Mouse (Mus musculus) midbrain, embryonic 13.5 days (tissue): ENCODE results near the gene Pknox2. TPM values are rescaled to one million over a fixed set of nuclear protein-coding genes. Genes with fewer than 3 reads are reported as not detected.

Experiments
- ATAC-seq: fragments of 200-750 bp; cut with Nextera tagmentation; 2 replicates; pipeline ENCODE4 v1.8.0; 2017; ENCODE audit warnings: mild to moderate bottlenecking, moderate TSS enrichment, moderate library complexity
- H3K27ac ChIP-seq: fragments of 300-500 bp; sonication (generic); 2 replicates; pipeline ENCODE4 v1.5.1; 2015; ENCODE audit warnings: inconsistent platforms, mild to moderate bottlenecking, moderate library complexity
- H3K27me3 ChIP-seq: fragments of 300-500 bp; sonication (generic); 2 replicates; pipeline ENCODE4 v1.6.1; 2015; ENCODE audit warnings: mild to moderate bottlenecking, inconsistent platforms
- H3K36me3 ChIP-seq: fragments of 300-500 bp; sonication (generic); 2 replicates; pipeline ENCODE4 v1.6.1; 2015; ENCODE audit warnings: mild to moderate bottlenecking, inconsistent platforms
- H3K4me1 ChIP-seq: fragments of 300-500 bp; sonication (generic); replicated peaks from 2 replicates; pipeline ENCODE4 v1.6.1; 2015; ENCODE audit warnings: inconsistent platforms
- H3K4me2 ChIP-seq: fragments of 300-500 bp; sonication (generic); replicated peaks from 2 replicates; pipeline ENCODE4 v1.6.1; 2015; ENCODE audit warnings: moderate library complexity, mild to moderate bottlenecking, inconsistent platforms
- H3K4me3 ChIP-seq: fragments of 300-500 bp; sonication (generic); replicated peaks from 2 replicates; pipeline ENCODE4 v1.5.1; 2015; ENCODE audit warnings: mild to moderate bottlenecking, inconsistent platforms
- H3K9ac ChIP-seq: fragments of 300-500 bp; sonication (generic); replicated peaks from 2 replicates; pipeline ENCODE4 v1.6.1; 2015; ENCODE audit warnings: mild to moderate bottlenecking, inconsistent platforms
- H3K9me3 ChIP-seq: fragments of 300-500 bp; sonication (generic); 2 replicates; pipeline ENCODE4 v1.6.1; 2016; ENCODE audit warnings: mild to moderate bottlenecking, inconsistent platforms
- WGBS: fragments of 180-500 bp; shearing (Covaris S2); methylation state at CpG from one replicate; pipeline ENCODE4 v1.1.7; 2015; 5-methylcytosine and 5-hydroxymethylcytosine counted together
- polyA plus RNA-seq: library from polyadenylated mRNA; unstranded; fragments of >200 nt; fragmentation: Nextera tagmentation; extraction: Ambion mirVana; gene quantifications from 2 replicates; pipeline ENCODE4 v1.2.1, GENCODE M21; 2015

The Pknox2 gene
- polyA plus RNA-seq, 1 experiment from 2014 or later, result 33.1 TPM

DNA sequence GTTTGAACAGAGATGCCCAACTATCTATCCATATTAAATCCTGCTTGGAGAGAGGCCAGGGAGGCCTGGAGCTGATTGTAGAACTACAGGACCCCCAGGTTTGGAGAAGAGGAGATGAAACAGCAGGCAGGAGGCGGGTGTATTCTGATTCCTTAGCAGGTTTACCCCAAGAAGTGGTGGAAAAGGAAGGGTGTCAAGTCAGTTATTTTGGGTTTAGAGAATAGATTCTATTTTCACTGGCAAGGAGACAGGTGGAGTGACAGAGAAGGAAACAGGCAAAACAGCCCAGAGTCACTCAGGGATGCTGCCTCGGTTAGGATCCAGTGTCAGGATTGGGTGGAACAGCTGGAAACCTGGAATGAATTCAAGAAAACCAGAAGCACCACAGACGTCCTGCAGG is 263.6 kb downstream of the Pknox2 start:
- H3K4me3 ChIP-seq, result no peak overlapping the region
- no peak for ATAC-seq
- H3K9ac ChIP-seq, result no peak overlapping the region
- H3K36me3 ChIP-seq, result peaks cover 21% of the 10 kb centered on the region
- 67% methylated on average over 3 of the region's 3 CpGs for WGBS
- no peak overlapping the region; the same call in 1 of the 2 replicates for H3K27ac ChIP-seq
- no peak overlapping the region for H3K4me2 ChIP-seq
- H3K4me1 ChIP-seq, result peaks cover 23% of the 10 kb centered on the region
- no peaks in the 10 kb centered on the region for H3K9me3 ChIP-seq
- no peaks in the 10 kb centered on the region for H3K27me3 ChIP-seq

DNA sequence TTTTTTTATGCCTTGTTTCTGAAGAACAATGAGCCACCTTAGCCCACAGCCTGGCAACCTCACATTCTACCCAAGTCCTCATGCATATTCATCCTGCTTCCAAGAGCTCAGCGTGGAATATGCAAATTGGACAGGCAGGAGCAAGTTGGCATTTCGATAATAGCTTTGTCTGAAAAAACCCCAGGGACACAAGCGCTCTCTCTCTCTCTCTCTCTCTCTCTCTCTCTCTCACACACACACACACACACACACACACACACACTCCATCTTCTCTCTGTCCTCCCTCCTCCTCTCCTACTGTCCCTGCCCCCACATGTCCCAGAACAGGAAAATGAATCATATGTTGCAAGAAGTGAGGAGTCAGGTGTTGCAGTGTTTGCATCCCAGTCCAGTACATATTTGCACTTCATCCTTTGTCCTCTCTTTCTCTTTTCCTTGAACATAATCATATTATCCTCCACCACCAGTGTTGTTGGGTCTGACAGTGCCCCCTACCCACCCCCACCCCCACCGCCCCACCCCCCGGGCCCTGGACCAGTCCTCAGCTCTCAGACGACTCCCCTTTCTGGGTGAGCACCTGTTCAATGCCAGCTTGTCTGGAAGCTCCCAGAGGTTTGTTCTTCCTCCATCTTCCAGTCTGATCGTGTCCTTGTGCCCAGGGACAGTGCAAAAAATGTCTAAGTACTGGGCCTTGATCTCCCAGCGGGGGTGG is 265.0 kb downstream of the Pknox2 start:
- H3K36me3 ChIP-seq, result peaks cover 33% of the 10 kb centered on the region
- no peaks in the 10 kb centered on the region for H3K9me3 ChIP-seq
- H3K27me3 ChIP-seq, result no peaks in the 10 kb centered on the region
- H3K9ac ChIP-seq, result no peak overlapping the region
- H3K4me2 ChIP-seq, result peak overlapping the region; percentile 9; the same call in 1 of the 2 replicates
- peak overlapping the region; percentile 92 for H3K27ac ChIP-seq
- ATAC-seq, result peak; percentile 91
- peaks cover 23% of the 10 kb centered on the region for H3K4me1 ChIP-seq
- H3K4me3 ChIP-seq, result no peak overlapping the region
- 31% methylated on average over 8 of the region's 8 CpGs for WGBS

DNA sequence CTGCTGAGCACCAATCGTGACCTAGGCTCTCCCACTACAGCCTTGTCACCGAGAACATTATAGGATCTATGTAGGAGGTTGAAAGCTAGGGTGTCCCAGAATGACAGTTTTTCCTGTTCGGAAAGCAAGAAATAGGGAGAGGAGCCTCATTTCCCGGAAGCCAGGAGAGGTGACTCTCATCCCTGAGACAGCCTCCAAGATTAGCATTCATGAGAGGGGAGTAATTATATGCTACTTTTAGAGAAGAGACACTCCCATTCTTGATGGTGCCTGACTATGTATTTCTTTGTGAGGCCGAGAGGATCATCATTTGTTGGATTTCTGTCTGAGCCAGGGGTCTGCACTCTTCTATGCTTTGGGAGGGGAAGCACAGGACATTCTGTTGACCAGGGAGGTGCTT is 265.6 kb downstream of the Pknox2 start:
- Histone ChIP-seq H3K4me3 (no peak overlapping the region), H3K36me3 (peaks cover 38% of the 10 kb centered on the region), H3K27me3 (no peaks in the 10 kb centered on the region), H3K9me3 (no peaks in the 10 kb centered on the region), H3K4me2 (peak overlapping the region; percentile 9; the same call in 1 of the 2 replicates), H3K9ac (no peak overlapping the region), H3K4me1 (peaks cover 23% of the 10 kb centered on the region), H3K27ac (peak overlapping the region; percentile 92)
- ATAC-seq, result peak; percentile 43
- 45% methylated on average over 5 of the region's 5 CpGs for WGBS

DNA sequence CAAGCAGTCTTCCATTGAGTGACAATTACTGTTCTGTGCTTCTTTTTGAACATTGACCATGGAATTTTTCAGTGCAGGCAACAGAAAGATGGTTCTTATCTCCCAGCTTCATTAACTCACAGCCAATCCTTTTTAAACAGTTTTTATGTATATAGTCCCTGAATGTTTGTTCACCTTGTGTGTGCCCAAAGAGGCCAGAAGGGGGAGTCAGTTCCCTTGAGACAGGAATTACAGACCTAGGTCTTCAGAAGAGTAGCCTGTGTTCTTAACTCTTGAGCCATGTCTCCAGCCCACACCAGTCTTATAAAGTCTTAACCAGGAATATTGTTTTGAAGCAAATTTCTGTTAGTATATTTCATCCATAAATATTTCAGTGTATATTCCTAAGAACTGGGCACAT is 270.4 kb downstream of the Pknox2 start:
- Histone ChIP-seq H3K9me3 (no peaks in the 10 kb centered on the region), H3K27ac (no peak overlapping the region), H3K27me3 (no peaks in the 10 kb centered on the region), H3K36me3 (peaks cover 85% of the 10 kb centered on the region), H3K9ac (no peak overlapping the region), H3K4me2 (no peak overlapping the region), H3K4me1 (peaks cover 13% of the 10 kb centered on the region), H3K4me3 (no peak overlapping the region)
- no peak for ATAC-seq

DNA sequence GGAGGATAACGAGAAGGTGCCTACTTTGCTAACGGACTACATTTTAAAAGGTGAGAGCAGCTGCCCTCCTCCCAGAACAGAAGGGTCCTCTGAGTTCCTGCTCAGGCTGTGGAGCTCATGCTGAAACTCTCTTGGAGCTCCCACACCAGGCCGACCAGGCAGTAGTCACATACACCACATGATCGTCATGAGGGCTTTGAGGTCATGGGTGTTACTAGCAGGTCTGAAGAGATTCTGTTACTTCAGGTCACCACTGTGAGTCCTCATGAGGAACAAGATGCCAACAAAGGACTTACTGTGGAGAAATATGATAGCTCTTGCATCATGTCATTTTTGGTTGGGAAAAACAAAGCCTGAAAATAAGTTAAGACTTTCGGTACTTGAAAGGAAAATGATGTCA is 270.9 kb downstream of the Pknox2 start:
- H3K36me3 ChIP-seq, result peaks cover 89% of the 10 kb centered on the region
- no peak overlapping the region for H3K4me3 ChIP-seq
- H3K4me2 ChIP-seq, result no peak overlapping the region
- H3K4me1 ChIP-seq, result peaks cover 8% of the 10 kb centered on the region
- WGBS, result 92% methylated on average over 5 of the region's 5 CpGs
- no peaks in the 10 kb centered on the region for H3K9me3 ChIP-seq
- no peak overlapping the region for H3K27ac ChIP-seq
- no peaks in the 10 kb centered on the region for H3K27me3 ChIP-seq
- no peak for ATAC-seq
- no peak overlapping the region for H3K9ac ChIP-seq

DNA sequence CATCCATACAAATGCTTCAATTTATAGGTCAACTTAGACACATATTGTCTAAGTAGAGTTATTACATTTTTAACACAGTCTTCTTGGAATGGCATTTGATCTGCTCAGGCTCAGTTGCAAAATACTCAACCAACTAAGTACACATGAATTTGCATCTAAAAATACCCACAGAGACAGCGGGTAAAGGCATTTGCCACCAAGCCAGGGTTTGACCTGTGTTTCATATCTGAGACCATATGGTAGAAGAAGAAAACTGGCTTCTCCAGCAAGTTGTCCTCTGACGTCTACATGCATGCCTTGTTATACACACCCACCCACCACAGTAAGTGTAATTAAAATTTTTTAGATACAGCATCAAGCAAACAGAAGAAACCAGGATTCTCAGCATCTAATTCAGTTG is 273.4 kb downstream of the Pknox2 start:
- no peaks in the 10 kb centered on the region for H3K4me1 ChIP-seq
- no peak overlapping the region for H3K4me2 ChIP-seq
- H3K27ac ChIP-seq, result no peak overlapping the region
- ATAC-seq, result no peak
- H3K9ac ChIP-seq, result no peak overlapping the region
- no peaks in the 10 kb centered on the region for H3K9me3 ChIP-seq
- no peak overlapping the region for H3K4me3 ChIP-seq
- H3K27me3 ChIP-seq, result no peaks in the 10 kb centered on the region
- WGBS, result 80% methylated on average over 2 of the region's 2 CpGs
- peaks cover 96% of the 10 kb centered on the region for H3K36me3 ChIP-seq

DNA sequence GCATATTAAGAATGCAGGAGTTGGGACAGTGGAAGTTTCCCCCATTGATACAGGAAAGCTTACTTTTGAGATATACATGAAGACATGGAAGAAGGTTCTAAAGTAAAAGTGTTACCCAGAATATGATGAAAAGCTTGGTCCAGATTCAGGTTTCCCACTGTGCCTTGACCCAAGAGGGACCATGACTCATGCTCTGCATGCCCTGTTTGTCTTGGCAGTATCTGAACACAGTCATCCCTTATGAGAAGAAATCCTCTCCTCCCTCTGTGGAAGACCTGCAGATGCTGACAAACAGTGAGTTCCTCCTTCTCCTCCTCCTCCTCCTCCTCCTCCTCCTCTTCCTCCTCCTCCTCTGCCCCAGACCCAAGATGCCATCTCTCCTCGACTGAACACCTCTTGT is 276.9 kb downstream of the Pknox2 start:
- ATAC-seq, result no peak
- Histone ChIP-seq H3K36me3 (peaks cover 94% of the 10 kb centered on the region), H3K27ac (no peak overlapping the region), H3K9me3 (no peaks in the 10 kb centered on the region), H3K4me3 (no peak overlapping the region), H3K27me3 (no peaks in the 10 kb centered on the region), H3K4me2 (no peak overlapping the region), H3K4me1 (no peaks in the 10 kb centered on the region), H3K9ac (no peak overlapping the region)
- WGBS, result 36% methylated on average over 1 of the region's 1 CpGs

DNA sequence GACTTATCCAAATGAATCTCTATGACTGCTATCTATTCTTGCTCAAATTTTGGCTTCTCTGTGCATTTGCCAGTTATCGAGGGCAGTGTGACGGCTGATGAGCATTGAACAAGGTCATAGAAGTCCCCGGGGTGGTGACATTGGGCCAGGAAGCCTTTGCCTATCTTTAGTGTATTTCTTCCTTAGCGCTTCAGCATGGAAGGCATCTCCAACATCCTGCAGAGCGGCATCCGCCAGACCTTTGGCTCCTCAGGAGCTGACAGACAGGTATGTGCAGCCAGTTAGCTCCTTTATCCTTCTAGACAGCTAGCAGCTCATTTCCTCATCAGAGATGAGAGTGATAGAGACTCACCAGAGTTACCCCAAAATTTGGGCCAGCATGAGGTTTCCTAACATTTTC is 278.5 kb downstream of the Pknox2 start:
- H3K4me2 ChIP-seq, result no peak overlapping the region
- ATAC-seq, result no peak
- no peak overlapping the region for H3K9ac ChIP-seq
- H3K27me3 ChIP-seq, result no peaks in the 10 kb centered on the region
- H3K4me1 ChIP-seq, result no peaks in the 10 kb centered on the region
- no peak overlapping the region for H3K4me3 ChIP-seq
- peaks cover 96% of the 10 kb centered on the region for H3K36me3 ChIP-seq
- no peaks in the 10 kb centered on the region for H3K9me3 ChIP-seq
- H3K27ac ChIP-seq, result no peak overlapping the region
- WGBS, result 93% methylated on average over 6 of the region's 6 CpGs

DNA sequence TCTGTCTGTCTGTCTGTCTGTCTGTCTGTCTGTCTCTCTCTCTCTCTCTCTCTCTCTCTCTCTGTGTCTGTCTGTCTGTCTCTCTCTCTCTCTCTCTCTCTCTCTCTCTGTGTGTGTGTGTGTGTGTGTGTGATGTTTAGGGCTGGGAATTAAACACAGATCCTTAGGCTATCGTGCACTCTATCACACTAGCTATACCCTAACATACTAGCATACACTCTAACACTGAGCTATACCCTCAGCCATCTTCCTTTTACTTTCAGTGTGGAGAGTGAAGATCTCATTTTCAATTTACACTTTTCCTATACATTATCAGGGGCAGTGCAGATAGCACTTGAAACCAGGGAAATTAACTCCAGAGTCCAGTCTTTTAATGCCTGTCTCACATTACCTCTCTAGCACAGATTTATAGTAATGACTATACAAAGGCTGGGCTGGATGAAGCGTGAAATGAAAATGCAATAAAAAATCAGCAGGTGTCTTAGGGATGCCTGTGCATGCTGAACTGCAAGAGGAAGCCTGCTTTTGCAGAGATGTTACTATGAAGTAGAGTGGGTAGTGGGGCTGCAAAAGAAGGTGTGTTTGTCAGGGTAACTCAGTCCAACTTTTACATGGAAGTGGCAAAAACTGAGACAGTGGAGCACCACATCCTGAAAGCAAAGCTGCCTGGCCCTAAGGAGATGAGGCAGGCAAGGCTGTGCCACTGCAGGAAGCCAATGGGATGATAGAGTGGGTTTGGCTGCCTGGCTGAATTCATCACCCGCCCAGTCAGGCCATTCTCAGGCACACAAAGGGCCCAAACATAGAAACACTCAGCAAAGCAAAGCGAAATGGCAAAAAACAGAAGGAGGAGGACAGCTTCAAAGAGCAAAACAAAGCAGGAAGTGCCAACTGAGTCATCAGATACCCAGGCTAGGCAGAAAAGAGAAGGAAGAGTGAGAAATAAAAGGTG is 282.1 kb downstream of the Pknox2 start:
- Histone ChIP-seq H3K4me3 (no peak overlapping the region), H3K27ac (no peak overlapping the region), H3K9me3 (no peaks in the 10 kb centered on the region), H3K36me3 (peaks cover 96% of the 10 kb centered on the region), H3K27me3 (no peaks in the 10 kb centered on the region), H3K9ac (no peak overlapping the region), H3K4me1 (no peaks in the 10 kb centered on the region), H3K4me2 (no peak overlapping the region)
- no peak for ATAC-seq
- 53% methylated on average over 4 of the region's 4 CpGs for WGBS

DNA sequence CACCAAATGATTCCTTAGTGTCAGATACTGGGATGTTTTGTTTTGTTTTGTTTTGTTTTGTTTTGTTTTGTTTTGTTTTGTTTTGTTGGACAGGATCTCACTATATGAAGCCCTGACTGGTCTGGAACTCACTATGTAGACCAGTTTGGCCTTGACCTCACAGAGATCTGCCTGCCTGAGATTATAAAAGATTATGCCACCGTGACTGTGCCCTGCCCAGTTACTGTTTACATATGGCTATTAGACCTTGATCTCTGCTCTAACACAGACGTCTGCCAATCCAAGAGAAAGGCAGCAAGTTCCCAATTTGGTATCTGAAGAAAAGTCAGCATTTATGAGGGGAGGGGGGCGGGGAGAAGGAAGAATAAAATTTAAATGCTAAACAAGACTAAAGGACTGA is 283.5 kb downstream of the Pknox2 start:
- no peak overlapping the region for H3K9ac ChIP-seq
- H3K4me1 ChIP-seq, result no peaks in the 10 kb centered on the region
- peaks cover 93% of the 10 kb centered on the region for H3K36me3 ChIP-seq
- 75% methylated on average over 3 of the region's 3 CpGs for WGBS
- no peaks in the 10 kb centered on the region for H3K9me3 ChIP-seq
- H3K27ac ChIP-seq, result no peak overlapping the region
- no peak for ATAC-seq
- H3K27me3 ChIP-seq, result no peaks in the 10 kb centered on the region
- no peak overlapping the region for H3K4me2 ChIP-seq
- H3K4me3 ChIP-seq, result no peak overlapping the region

DNA sequence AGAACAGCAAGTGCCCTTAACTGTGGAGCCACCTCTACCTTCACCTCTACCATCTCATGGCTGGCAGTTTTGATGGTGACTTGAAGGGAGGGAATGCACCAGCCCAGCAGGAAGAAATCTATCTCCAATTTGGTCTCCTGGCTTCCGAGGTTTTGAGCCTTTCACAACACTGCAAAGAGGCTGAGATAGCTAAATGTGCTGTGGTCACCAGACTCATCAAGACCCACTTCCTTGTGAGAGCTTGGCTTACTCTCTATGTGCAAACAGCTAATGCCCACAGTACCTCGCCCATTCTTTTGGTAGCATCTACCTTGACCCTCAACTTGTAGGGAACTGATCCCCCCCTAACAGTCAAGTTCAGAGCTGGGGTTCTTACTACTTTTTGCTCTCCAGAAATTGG is 284.6 kb downstream of the Pknox2 start:
- Histone ChIP-seq H3K4me2 (no peak overlapping the region), H3K4me3 (no peak overlapping the region), H3K27me3 (no peaks in the 10 kb centered on the region), H3K36me3 (peaks cover 90% of the 10 kb centered on the region), H3K9me3 (no peaks in the 10 kb centered on the region), H3K9ac (no peak overlapping the region), H3K27ac (no peak overlapping the region), H3K4me1 (peaks cover 7% of the 10 kb centered on the region)
- no peak for ATAC-seq
- WGBS, result 91% methylated on average over 2 of the region's 2 CpGs

DNA sequence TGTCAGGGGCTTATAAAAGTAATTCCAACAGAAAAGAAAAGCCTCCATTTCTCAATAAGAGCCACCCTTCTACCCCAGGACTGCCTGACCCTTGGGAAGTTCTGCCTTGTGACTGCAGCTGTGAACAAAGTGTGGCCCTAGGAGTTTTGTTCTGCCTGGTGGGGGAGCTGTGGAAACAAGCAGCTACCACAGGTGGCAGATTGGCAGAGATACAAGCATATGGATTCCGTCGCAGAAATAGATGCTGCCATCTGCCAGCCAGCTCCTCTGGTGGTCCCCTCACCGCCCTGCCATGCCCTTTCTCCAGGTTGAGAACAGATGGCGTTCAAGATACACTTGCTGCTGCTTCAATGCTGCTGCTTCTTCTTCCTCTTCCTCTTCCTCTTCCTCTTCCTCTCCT is 288.5 kb downstream of the Pknox2 start:
- Histone ChIP-seq H3K9me3 (no peaks in the 10 kb centered on the region), H3K27me3 (no peaks in the 10 kb centered on the region), H3K36me3 (peaks cover 79% of the 10 kb centered on the region), H3K4me2 (no peak overlapping the region), H3K27ac (no peak overlapping the region), H3K4me1 (peaks cover 15% of the 10 kb centered on the region), H3K4me3 (no peak overlapping the region), H3K9ac (no peak overlapping the region)
- WGBS, result 34% methylated on average over 4 of the region's 4 CpGs
- 0 out of 2 replicates have a peak, but pooled peaks have one; percentile 34 for ATAC-seq
